Mouse (Mus musculus) gastrocnemius, adult 2 months (tissue): ENCODE results near the gene Gm20388. TPM values are rescaled to one million over a fixed set of nuclear protein-coding genes. Genes with fewer than 3 reads are reported as not detected.

Experiments used
- DNase-seq: peaks from one replicate; pipeline ENCODE4 v3.0.0; 2022
- H3K27ac ChIP-seq: fragments of 200-600 bp; 2 replicates; pipeline ENCODE4 v1.8.1; 2022; ENCODE audit warnings: mild to moderate bottlenecking
- H3K4me3 ChIP-seq: fragments of 200-600 bp; 2 replicates; pipeline ENCODE4 v1.8.1; 2022; ENCODE audit warnings: mild to moderate bottlenecking, moderate library complexity
- CTCF ChIP-seq: fragments of 200-600 bp; IDR thresholded peaks from 2 replicates; pipeline ENCODE4 v1.8.1; 2022; ENCODE audit warnings: antibody characterized with exemption, mild to moderate bottlenecking, moderate library complexity
- intact Hi-C: fragments of 180-260 bp; cut with DNase I; formaldehyde crosslinking; loops from one replicate; pipeline ENCODE4 v1.15.1; 2025
- total RNA-seq, 2 experiments: library from RNA; stranded (reverse); gene quantifications; 2 replicates each; pipeline ENCODE4 v1.2.3; 2021

Gene Gm20388
- total RNA-seq, 2 experiments from 2014 or later: 6.1 to 15.0 TPM

DNA sequence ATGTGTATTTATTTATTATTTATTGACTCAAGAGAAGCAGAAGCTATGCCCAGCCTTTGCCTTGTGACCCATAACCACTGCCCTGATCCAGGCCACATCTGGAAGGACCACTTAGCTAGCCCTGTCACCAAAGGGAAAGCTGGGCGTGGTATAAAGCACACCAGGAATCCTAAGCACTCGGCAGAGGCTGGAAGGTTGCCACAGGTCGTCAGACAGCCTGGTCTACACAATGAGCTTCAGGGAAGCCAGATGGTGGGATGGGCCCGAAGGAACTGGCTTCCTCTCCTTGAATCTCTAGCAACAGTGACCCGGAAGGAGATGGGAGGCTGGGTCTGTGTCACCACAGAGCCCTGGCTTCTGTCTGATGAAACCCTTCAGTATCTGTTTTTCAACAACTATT, 2513.0 kb downstream of the Gm20388 start:
- no peak for TF ChIP-seq CTCF
- Histone ChIP-seq H3K27ac (peak overlapping the region; percentile 49), H3K4me3 (no peak overlapping the region)
- intact Hi-C loops: no loop called here
- peak; percentile 65 for DNase-seq

- Histone ChIP-seq H3K27ac (no peak overlapping the region), H3K4me3 (no peak overlapping the region)
- no peak for DNase-seq
- intact Hi-C loops: no loop called here
- no peak for TF ChIP-seq CTCF
These were observed 2515.5 kb downstream of the Gm20388 start for GRCm38 (mm10) chr8:122426145-122426544.

GRCm38 (mm10) chr8:122427607-122428006, 2517.0 kb downstream of the Gm20388 start:
- H3K27ac ChIP-seq: no peak overlapping the region
- no peak overlapping the region for H3K4me3 ChIP-seq
- intact Hi-C loops: no loop called here
- no peak for TF ChIP-seq CTCF
- no peak for DNase-seq

DNA sequence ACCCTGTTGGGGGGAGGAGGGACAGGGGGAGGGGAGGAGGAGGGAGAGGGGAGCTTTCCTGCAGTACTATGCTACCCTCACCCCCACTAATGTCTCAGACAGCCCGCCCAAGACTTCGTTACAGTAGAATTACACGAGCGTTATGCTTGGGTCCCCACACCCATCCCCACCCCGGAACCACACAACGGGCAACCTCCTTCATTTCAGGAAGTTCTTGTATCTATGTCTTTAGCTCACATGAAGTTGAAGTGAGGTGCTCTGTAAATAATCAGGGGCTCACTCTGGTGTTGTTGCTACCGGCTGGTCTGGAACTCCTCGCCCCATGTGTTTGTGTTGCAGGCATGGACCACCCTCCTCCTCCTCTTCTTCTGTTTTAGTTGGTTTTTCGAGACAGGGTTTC, 2517.5 kb downstream of the Gm20388 start:
- no peak for TF ChIP-seq CTCF
- DNase-seq: no peak
- no peak overlapping the region for H3K4me3 ChIP-seq
- intact Hi-C loops: no loop called here
- no peak overlapping the region for H3K27ac ChIP-seq

- H3K4me3 ChIP-seq: no peak overlapping the region
- no peak for TF ChIP-seq CTCF
- intact Hi-C loops: no loop called here
- DNase-seq: no peak
- H3K27ac ChIP-seq: no peak overlapping the region; the same call in 1 of the 2 replicates
These were observed 2519.5 kb downstream of the Gm20388 start for GRCm38 (mm10) chr8:122430058-122430636.

DNA sequence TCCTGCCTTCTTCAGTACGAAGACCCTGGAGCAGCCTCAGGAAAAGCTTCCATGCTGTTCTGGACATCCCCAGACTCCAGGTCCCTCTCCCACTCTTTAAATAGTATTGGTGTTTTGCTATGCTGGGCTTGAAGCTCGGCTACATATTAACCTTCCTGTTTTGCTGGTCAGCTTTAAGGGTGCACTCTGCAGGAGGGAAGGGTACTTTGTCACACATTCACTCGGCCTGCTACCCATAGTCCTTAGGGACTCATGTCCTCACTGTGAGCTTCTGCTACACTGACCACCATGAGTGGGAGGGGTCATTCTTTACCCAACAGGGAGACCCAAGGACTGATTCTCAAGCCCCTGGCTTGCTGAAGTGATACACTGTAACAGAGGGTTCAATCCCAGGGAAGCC, 2520.0 kb downstream of the Gm20388 start:
- no peak for TF ChIP-seq CTCF
- intact Hi-C loops: no loop called here
- Histone ChIP-seq H3K27ac (no peak overlapping the region), H3K4me3 (no peak overlapping the region)
- no peak for DNase-seq

GRCm38 (mm10) chr8:122431694-122432442, 2521.2 kb downstream of the Gm20388 start:
- Histone ChIP-seq H3K4me3 (peak overlapping the region; percentile 85), H3K27ac (peak overlapping the region; percentile 85)
- intact Hi-C loops: no loop called here
- no peak for DNase-seq
- no peak for TF ChIP-seq CTCF

DNA sequence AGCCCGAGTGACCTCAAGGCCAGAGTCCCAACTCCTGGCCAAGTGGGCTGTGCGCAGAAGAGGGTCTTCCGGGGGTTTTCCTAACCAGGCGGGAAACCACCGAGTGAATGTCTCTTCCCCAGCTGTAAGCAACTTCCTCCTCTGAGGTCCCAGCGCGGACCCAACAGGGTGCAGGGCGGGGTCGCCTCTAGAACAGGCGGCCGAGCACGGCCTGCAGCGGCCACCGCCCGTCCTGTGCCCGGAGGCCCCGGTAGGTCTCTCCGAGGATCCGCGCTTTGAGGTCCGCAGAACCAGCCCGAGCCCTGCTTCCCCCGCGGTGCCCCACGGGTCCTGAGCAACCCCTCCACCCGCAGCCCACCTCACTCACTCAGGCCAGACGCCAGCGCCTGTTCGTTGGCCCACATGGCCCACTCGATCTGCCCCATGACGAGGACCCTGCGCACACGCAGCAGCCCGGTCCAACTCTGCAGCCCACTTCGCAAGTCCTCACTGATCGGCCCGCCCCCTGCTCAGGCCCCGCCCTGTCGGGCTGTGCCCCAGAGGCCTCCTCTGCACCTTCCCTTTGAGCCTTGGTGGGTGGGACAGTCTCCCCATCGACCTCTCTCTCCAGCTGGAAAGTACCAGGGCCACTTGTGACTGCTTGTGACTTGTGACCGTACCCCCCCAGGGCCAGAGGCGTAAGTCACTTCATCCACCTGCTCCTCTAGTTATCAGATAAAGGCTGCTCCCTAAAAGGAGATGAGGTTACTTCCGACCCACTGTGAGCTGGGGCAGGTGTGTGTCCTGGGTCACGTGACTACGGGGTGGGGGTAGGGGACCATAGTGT, 2522.0 kb downstream of the Gm20388 start, which contains the start of gene Cyba:
Gene Cyba (minus strand): TSS at position 488 of the 826 bp plus-strand sequence.
- TF ChIP-seq CTCF: no peak
- DNase-seq: peak; percentile 83
- H3K4me3 ChIP-seq: peak within 1 kb of the TSS; percentile 85
- H3K27ac ChIP-seq: peak within 1 kb of the TSS; percentile 85
- intact Hi-C loops: no loop called here

GRCm38 (mm10) chr8:122433269-122433905, 2522.7 kb downstream of the Gm20388 start:
- TF ChIP-seq CTCF: peak; percentile 21; the same call in 1 of the 2 replicates
- Histone ChIP-seq H3K27ac (peak overlapping the region; percentile 85), H3K4me3 (peak overlapping the region; percentile 85)
- intact Hi-C loops: no loop called here
- no peak for DNase-seq

GRCm38 (mm10) chr8:122435375-122435774, 2524.7 kb downstream of the Gm20388 start:
- no peak overlapping the region for H3K27ac ChIP-seq
- intact Hi-C loops: no loop called here
- TF ChIP-seq CTCF: peak; percentile 54
- no peak for DNase-seq
- no peak overlapping the region for H3K4me3 ChIP-seq

DNA sequence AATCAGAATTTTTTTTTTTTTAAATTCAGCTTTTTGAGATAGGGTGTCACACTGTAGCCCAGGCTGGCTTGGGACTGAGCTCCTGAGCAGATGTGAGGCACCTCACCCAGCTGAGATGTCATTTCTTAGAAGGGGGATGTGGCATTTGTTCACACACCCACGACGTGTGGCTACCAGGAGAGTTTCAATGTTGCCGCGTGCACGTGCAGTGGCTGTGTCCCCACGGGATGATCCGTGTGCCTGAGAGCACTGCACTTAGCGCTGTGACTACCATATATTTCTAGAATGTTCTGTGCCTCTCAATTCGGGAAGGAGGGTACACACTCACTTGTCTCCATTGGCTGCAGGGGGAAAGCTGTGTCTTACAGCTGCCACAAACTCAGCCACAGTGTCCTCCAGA, 2525.5 kb downstream of the Gm20388 start:
- intact Hi-C loops: no loop called here
- Histone ChIP-seq H3K4me3 (no peak overlapping the region), H3K27ac (no peak overlapping the region)
- TF ChIP-seq CTCF: no peak
- no peak for DNase-seq

- no peak for DNase-seq
- intact Hi-C loops: no loop called here
- no peak overlapping the region for H3K4me3 ChIP-seq
- TF ChIP-seq CTCF: no peak
- no peak overlapping the region for H3K27ac ChIP-seq
These were observed 2526.0 kb downstream of the Gm20388 start for GRCm38 (mm10) chr8:122436586-122437125.
